ENCODE assay signal across 8 mouse cellular contexts in the genomic region with DNA sequence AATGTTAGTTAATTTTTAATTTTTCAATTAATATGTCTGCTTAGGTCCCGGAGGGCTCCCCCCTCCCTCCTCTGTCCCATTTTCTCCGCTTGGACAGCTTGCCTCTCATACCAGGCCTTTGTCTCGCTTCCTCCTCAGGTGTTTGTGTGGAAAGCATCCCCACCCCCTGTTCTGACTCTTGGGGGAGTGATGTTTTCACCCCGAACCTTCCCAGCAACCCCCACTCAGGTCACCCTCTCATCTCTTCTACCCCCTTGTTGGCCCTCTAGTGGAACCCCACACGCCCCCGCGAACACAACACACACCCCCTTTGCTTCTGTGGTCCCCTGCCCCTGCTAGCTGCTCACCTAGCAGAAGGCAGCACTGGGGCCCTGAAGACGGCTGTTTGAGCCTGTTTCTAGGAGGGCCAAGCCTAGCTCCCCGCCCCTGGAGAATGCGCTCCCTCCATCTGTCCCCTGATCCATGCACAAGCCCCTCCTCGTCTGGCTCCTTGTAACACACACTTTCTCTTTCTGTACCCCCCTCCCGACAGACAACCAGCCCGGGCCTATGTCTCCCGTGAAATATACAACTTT. TPM values are rescaled to one million over a fixed set of nuclear protein-coding genes. Genes with fewer than 3 reads are reported as not detected.
DNase-seq lines count a peak whose midpoint lies in the region; ATAC-seq lines count a peak whose summit lies in the region.

No protein-coding gene starts in this region.

- peak overlapping the region; percentile 56 for H3K4me3 ChIP-seq in megakaryocyte, embryonic 14.5 days (replicated peaks)
- H3K4me3 ChIP-seq in hindbrain, embryonic 15.5 days, result peak overlapping the region; percentile 98
- peak overlapping the region; percentile 98 for H3K4me3 ChIP-seq in midbrain, embryonic 10.5 days

- ATAC-seq in megakaryocyte, adult 5-6 weeks (ENCODE audit: poor library complexity, severe bottlenecking), result no peak
- peak; percentile 56 for ATAC-seq in hindbrain, embryonic 15.5 days (ENCODE audit: low FRiP score, low read depth)
- ATAC-seq in inflammation-experienced regulatory T-cells, adult 6 months, result no peak

- H3K9me3 ChIP-seq in megakaryocyte, embryonic 14.5 days, result no peaks in the 10 kb centered on the region
- H3K9me3 ChIP-seq in hindbrain, embryonic 15.5 days, result no peaks in the 10 kb centered on the region
- H3K9me3 ChIP-seq in midbrain, embryonic 10.5 days (replicated peaks), result no peaks in the 10 kb centered on the region

- H3K4me2 ChIP-seq in hindbrain, embryonic 15.5 days, result peak overlapping the region; percentile 81

- H3K36me3 ChIP-seq in megakaryocyte, embryonic 14.5 days (replicated peaks; ENCODE audit: low read length), result no peaks in the 10 kb centered on the region
- H3K36me3 ChIP-seq in hindbrain, embryonic 15.5 days, result peaks cover 13% of the 10 kb centered on the region; the same call in 1 of the 2 replicates
- peaks cover 34% of the 10 kb centered on the region for H3K36me3 ChIP-seq in midbrain, embryonic 10.5 days

- DNase-seq in embryo, embryonic 11 days, result peak; percentile 65
- peak; percentile 39 to 55 for DNase-seq in layer of hippocampus, postnatal 14 days (ENCODE audit: low spot score in 2 of 2)
- peak; percentile 39 for DNase-seq in midbrain, embryonic 10.5 days (ENCODE audit: low spot score)
- no peak for DNase-seq in thymus, adult 18-20 months

- peaks cover 16% of the 10 kb centered on the region for H3K4me1 ChIP-seq in megakaryocyte, embryonic 14.5 days
- H3K4me1 ChIP-seq in hindbrain, embryonic 15.5 days (replicated peaks), result peaks cover 21% of the 10 kb centered on the region
- peaks cover 40% of the 10 kb centered on the region for H3K4me1 ChIP-seq in midbrain, embryonic 10.5 days

- peak overlapping the region; percentile 93 for H3K27ac ChIP-seq in hindbrain, embryonic 15.5 days (replicated peaks)
- H3K27ac ChIP-seq in midbrain, embryonic 10.5 days (replicated peaks), result peak overlapping the region; percentile 97

- peaks cover 69% of the 10 kb centered on the region for H3K27me3 ChIP-seq in megakaryocyte, embryonic 14.5 days (replicated peaks)
- H3K27me3 ChIP-seq in hindbrain, embryonic 15.5 days, result no peaks in the 10 kb centered on the region
- H3K27me3 ChIP-seq in midbrain, embryonic 10.5 days (ENCODE audit: low read depth, poor library complexity, severe bottlenecking), result peaks cover 13% of the 10 kb centered on the region; the same call in 1 of the 2 replicates

- 10% methylated on average over 14 of the region's 14 CpGs for WGBS in hindbrain, embryonic 15.5 days
- WGBS in midbrain, embryonic 10.5 days, result 24% methylated on average over 14 of the region's 14 CpGs

- peak overlapping the region; percentile 100 for H3K9ac ChIP-seq in hindbrain, embryonic 15.5 days

RNA-seq across cellular contexts. Expression of a gene that starts 1.0 kb away (rescaled TPM):
- 0.44 and 2.3 TPM in 2 replicates for polyA plus RNA-seq in megakaryocyte, embryonic 14.5 days (2012; ENCODE audit: insufficient read depth, low replicate concordance)
- not detected in 2 replicates for total RNA-seq in megakaryocyte, adult 5-6 weeks (2015)
- total RNA-seq in megakaryocyte, adult 5-6 weeks (2017), result not detected in 2 replicates
- polyA plus RNA-seq in hindbrain, embryonic 15.5 days (2015; fragmentation: Nextera tagmentation; extraction: Ambion mirVana), result 37.3 and 43.0 TPM in 2 replicates
- total RNA-seq in layer of hippocampus, postnatal 14 days (2021), result 10 to 100 TPM; 27.5 to 28.2 TPM
- 7.2 and 11.2 TPM in 2 replicates for polyA plus RNA-seq in midbrain, embryonic 10.5 days (2016; fragmentation: Nextera tagmentation; extraction: Ambion mirVana)
- not detected for polyA plus RNA-seq in inflammation-experienced regulatory T-cells, adult 6 months (2017; shearing (Covaris generic))

RNA-seq across cellular contexts. Expression of a gene that starts 12.3 kb away (rescaled TPM):
- polyA plus RNA-seq in megakaryocyte, embryonic 14.5 days (2012; ENCODE audit: insufficient read depth, low replicate concordance), result 67.0 and 146 TPM in 2 replicates
- total RNA-seq in megakaryocyte, adult 5-6 weeks (2015), result 29.4 and 34.2 TPM in 2 replicates
- 24.2 and 27.6 TPM in 2 replicates for total RNA-seq in megakaryocyte, adult 5-6 weeks (2017)
- 76.3 and 80.3 TPM in 2 replicates for polyA plus RNA-seq in hindbrain, embryonic 15.5 days (2015; fragmentation: Nextera tagmentation; extraction: Ambion mirVana)
- total RNA-seq in layer of hippocampus, postnatal 14 days (2021), result 10 to 100 TPM; 49.4 to 51.6 TPM
- 158 and 179 TPM in 2 replicates for polyA plus RNA-seq in midbrain, embryonic 10.5 days (2016; fragmentation: Nextera tagmentation; extraction: Ambion mirVana)
- polyA plus RNA-seq in inflammation-experienced regulatory T-cells, adult 6 months (2017; shearing (Covaris generic)), result 10 to 100 TPM; 63.3 to 71.1 (median 67.0) TPM

RNA-seq across cellular contexts. Expression of a gene that starts 12.7 kb away (rescaled TPM):
- 0.12 TPM in 1 of 2 replicates, not detected in the other for polyA plus RNA-seq in megakaryocyte, embryonic 14.5 days (2012; ENCODE audit: insufficient read depth, low replicate concordance)
- total RNA-seq in megakaryocyte, adult 5-6 weeks (2015), result 0.05 and 0.31 TPM in 2 replicates
- 0.45 and 0.62 TPM in 2 replicates for total RNA-seq in megakaryocyte, adult 5-6 weeks (2017)
- polyA plus RNA-seq in hindbrain, embryonic 15.5 days (2015; fragmentation: Nextera tagmentation; extraction: Ambion mirVana), result 0.97 and 1.6 TPM in 2 replicates
- 1 to 10 TPM; 3.2 to 5.8 TPM for total RNA-seq in layer of hippocampus, postnatal 14 days (2021)
- polyA plus RNA-seq in midbrain, embryonic 10.5 days (2016; fragmentation: Nextera tagmentation; extraction: Ambion mirVana), result 2.0 TPM in 2 replicates
- not detected for polyA plus RNA-seq in inflammation-experienced regulatory T-cells, adult 6 months (2017; shearing (Covaris generic))

RNA-seq across cellular contexts. Expression of a gene that starts 13.0 kb away (rescaled TPM):
- 42.1 and 116 TPM in 2 replicates for polyA plus RNA-seq in megakaryocyte, embryonic 14.5 days (2012; ENCODE audit: insufficient read depth, low replicate concordance)
- 15.5 and 16.3 TPM in 2 replicates for total RNA-seq in megakaryocyte, adult 5-6 weeks (2015)
- 3.5 and 10.0 TPM in 2 replicates for total RNA-seq in megakaryocyte, adult 5-6 weeks (2017)
- polyA plus RNA-seq in hindbrain, embryonic 15.5 days (2015; fragmentation: Nextera tagmentation; extraction: Ambion mirVana), result 41.1 and 42.9 TPM in 2 replicates
- 10 to 100 TPM; 37.0 to 37.4 TPM for total RNA-seq in layer of hippocampus, postnatal 14 days (2021)
- polyA plus RNA-seq in midbrain, embryonic 10.5 days (2016; fragmentation: Nextera tagmentation; extraction: Ambion mirVana), result 27.2 and 28.3 TPM in 2 replicates
- polyA plus RNA-seq in inflammation-experienced regulatory T-cells, adult 6 months (2017; shearing (Covaris generic)), result 10 to 100 TPM; 18.9 to 32.0 (median 30.4) TPM

RNA-seq across cellular contexts. Expression of a gene that starts 53.7 kb away (rescaled TPM):
- 1.1 and 1.6 TPM in 2 replicates for polyA plus RNA-seq in megakaryocyte, embryonic 14.5 days (2012; ENCODE audit: insufficient read depth, low replicate concordance)
- total RNA-seq in megakaryocyte, adult 5-6 weeks (2015), result 0.09 TPM in 1 of 2 replicates, not detected in the other
- total RNA-seq in megakaryocyte, adult 5-6 weeks (2017), result not detected in 2 replicates
- 127 and 145 TPM in 2 replicates for polyA plus RNA-seq in hindbrain, embryonic 15.5 days (2015; fragmentation: Nextera tagmentation; extraction: Ambion mirVana)
- total RNA-seq in layer of hippocampus, postnatal 14 days (2021), result 100 to 1,000 TPM; 157 to 160 TPM
- polyA plus RNA-seq in midbrain, embryonic 10.5 days (2016; fragmentation: Nextera tagmentation; extraction: Ambion mirVana), result 13.3 and 17.5 TPM in 2 replicates
- 10 to 100 TPM in 2 of 3 experiments, 1 to 10 TPM in 1; 4.4 to 24.9 (median 20.8) TPM for polyA plus RNA-seq in inflammation-experienced regulatory T-cells, adult 6 months (2017; shearing (Covaris generic))

Comparison
In these comparisons a context has a peak if more than half of its experiments do, and no peak if none do; other contexts are left out.
1. DNase-seq: peak in embryo, embryonic 11 days (single experiment), layer of hippocampus, postnatal 14 days (2 of 2) and midbrain, embryonic 10.5 days (single experiment); none in thymus, adult 18-20 months (0 of 2).
2. Peak in every context shown above with its lines, with median percentiles within 50 percentile points of each other: H3K4me3 ChIP-seq.